Mouse (Mus musculus) ZHBTc4 (cell line): ENCODE data around the gene Csdc2.
"Not testable (repeated sequence)": the region's sequence is repeated elsewhere in the genome, so short reads cannot be mapped to it uniquely, and the experiment has no call there.

Experiments used
- DNase-seq: peaks from one replicate; pipeline ENCODE4 v3.0.0-alpha.2; 2011; ENCODE audit warnings: low read depth, low spot score

The Csdc2 gene

DNA sequence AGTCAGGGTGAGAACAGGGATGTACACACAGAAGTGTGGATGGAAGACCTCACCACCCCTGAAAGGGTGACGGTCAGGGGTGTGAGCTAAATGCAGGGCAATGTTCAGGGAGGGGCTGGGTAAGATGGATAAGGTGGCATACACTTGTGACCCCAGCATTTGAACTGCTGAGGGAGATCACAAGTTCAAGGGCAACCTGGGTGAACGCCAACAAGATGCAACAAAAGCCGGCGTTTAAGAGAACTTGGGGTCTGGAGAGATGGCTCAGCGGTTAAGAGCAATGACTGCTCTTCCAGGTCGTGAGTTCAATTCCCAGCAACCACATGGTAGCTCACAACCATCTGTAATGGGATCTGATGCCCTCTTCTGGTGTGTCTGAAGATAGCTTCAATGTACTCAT is 18.2 kb downstream of the Csdc2 start:
- DNase-seq, result no peak

DNA sequence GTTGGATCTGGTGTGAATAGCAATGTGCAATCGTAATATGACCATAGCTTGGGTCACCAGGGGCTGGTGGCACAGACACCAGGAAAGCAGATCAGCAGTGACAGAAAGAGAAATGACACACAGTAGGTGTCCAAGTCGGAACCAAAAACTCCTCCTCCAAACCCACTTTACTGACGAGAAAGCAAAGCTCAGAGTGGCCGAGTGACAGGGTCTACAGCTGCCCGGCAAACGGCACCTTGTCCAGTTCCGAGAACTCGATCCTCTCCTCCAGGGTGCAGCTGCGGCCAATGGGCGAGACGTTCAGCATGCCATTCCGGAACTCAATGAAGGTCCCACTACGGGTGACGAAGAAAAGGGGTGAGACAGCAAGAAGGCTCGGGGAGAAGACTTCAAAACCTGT is 18.9 kb downstream of the Csdc2 start:
- DNase-seq, result no peak

DNA sequence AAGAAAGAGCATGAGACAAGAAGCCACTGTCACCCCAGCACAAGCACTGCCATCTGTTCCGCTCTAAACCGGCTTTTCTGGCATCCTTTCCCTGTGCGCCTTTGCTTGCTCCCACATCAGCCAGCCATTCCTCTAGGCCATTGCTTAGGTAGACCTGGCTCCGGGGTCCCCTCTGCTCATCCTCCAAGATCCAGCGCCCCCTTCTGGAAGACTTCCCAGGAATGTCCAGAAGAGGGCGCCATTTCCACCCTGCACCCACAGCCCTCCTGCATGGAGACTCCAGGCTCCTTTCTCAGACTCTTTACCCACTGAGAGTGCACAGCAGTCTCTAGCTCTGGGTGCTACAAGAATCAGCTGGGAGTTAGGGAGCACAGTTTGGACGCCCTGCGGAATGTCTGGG is 19.9 kb downstream of the Csdc2 start:
- peak; percentile 88 for DNase-seq

DNA sequence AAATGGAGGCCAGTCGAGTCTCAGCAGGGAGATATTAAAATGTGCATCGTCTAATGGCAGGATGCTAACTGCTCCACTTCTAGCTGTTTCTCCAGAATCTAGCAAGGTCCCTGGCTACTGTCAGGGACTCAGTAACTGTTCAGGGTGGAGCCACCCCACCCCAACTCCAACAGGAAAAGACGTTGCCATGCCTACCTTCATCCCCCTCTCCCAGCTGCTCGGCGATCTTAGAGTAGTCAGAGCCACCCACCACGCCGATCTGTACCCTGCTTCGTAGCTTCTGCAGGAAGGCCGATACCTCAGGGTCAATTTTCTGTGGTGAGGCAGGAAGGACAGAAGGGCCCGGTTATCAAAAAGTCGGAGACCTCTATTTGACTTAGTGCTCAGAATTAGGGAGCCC is 21.0 kb downstream of the Csdc2 start:
- DNase-seq, result no peak

DNA sequence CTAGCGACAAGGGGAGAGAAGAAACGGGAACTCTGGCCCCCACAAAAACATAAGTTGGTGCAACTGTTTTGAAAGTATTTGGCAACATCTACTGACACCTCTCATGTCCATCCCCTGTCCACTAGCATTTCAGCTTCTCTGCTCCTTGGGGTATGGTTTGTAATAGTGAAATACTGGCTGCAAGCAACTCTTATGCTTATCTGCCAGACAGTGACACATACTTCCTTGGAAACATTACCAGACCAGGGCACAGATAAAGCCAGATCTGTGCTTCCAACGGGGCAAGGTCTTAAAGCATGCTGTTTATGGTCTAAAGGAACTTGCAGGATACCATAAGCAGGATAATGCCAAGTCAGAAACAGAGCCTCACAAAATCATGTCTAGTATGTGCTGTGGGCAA is 22.3 kb downstream of the Csdc2 start:
- DNase-seq, result no peak

DNA sequence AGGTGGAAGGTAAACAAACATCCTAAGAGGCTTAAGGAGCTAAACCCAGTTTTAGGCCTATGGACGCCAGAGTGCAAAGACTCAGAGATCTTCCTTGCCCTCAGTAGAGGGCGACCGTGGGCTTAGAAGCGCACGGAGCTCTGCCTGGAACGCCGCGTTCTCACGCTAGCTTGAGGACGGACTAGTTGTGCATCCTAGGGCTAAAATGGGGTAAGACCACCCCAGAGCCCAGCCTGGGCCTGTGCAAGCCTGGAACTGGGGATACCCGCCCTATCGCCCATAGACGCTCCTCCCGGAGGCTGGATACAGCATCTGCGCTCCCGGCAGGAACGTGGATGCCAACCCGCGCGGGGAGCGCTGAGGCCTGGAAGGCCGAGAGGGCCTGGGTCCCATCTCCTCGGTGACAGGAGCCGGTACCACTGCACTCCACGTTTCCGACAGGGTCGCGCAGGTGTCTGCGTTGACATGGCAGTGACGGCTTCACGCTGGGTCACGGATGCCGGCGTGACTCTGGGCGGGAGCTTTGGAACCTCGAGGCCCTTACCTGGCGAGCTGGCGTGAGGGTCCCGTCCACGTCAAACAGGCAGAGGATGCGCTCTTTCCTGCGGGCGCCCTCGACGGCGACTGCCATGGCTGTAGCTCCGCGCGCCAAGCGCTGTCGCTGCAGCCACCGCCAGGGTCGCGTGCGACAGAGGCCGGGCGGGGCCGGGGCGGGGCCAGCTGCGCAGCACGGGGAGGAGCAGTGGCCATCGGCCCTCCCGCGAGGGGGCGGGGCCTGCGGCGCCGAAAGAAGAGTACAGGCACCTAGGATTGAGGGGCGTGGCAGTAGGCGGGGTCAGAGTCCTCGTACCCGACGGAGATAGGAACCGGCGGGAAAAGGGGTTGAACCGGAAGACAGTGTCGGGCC is 23.9 kb downstream of the Csdc2 start, which contains the start of gene Pmm1:
TSS of gene Pmm1 (minus strand) at position 760 of the 907 bp plus-strand sequence.
- DNase-seq, result peak; percentile 99

DNA sequence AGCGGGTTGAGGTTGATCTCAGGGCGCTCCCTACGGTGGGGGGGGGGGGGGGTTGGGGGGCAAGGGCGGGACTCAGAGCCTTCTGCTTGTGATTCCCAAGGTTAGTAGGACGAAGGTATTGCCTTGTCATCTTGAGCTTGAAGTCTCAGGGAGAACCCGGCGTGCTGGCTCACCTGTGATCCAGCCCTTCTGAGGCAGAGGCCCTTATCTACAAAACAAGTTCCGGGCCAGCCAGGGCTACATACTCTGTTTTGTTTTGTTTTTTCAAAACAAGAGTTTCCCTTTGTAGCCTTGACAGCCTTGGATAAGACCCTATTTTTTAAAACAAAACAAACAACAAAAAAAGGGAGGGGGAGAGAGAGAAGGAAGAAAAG is 24.5 kb downstream of the Csdc2 start:
- DNase-seq, result no peak

DNA sequence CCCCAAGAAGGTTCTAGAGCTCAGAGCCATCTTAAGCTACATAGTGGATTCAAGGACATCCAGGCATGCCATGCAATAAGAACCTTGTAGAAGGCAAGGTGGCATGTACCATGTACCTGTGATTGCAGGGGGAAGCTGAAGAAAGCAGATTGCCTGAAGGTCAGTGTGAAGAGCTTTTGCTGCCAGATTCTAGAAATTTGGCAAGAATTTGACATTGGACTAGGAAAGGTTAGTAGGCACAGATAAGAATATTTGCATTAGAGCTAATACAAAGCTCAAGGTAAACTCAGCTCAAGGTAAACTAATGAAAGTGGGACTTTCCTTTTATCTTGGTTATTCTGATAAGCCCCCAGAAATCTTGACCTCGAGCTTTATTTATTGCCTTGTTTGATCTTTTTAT is 27.7 kb downstream of the Csdc2 start:
- no peak for DNase-seq

DNA sequence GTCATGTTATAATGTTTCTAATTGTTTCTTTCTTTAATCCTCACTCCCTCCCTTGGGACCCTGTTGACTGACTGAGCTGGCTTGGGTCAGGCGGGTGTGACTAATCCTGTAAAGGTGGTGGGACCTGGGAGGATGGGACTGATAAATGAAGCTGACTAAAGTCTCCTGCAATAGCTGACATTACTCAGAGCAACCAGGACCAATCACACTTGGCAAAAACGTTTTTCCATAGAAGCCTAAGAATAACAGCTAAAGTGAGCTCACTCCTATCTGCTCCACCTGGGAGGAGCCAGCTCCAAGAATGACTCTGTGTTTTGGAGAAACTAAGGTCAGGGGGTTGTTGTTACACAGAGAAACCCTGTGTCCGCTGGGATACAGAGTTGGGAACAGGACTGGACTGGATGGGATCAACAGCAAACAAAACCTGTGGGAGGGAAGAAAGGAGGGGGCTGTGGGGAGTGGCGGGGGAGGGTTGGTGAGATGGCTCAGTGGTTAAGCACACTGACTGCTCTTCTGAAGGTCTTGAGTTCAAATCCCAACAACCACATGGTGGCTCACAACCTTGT is 28.5 kb downstream of the Csdc2 start:
- peak; percentile 85 for DNase-seq

DNA sequence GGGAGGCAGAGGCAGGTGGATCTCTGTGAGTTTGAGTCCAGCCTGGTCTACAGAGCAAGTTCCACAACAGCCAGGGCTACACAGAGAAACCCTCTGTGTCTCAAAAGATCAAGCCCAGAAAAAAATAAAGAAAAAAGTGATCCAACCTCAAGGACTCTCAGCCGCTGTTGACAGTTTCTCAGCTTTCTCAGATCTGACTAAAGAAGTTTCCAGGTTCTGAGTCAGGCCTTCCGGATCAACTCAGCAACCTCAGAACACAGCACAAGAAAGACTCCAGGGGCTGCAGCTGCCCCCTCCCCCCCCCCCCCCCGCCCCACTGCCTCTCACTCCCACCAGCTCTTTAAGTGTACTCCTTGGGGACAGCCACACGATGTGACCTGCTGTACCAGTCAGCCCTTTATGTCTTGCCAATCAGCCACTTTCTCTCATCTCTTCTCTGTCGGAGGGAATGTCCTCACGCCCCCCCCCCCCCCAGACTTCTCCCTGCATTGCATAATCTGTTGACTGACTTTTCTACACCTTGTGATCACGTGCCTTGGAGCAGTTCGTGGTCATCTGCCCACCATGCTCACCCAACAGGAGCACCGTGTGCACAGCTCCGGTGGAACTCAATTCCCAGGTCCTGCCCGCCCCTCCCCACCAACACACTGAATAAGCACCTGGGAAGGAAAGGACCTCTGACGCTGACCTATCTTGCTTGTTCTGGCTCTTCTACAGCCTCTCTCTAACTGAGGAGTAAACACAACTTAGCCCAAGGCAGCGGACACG is 29.7 kb downstream of the Csdc2 start:
- no peak for DNase-seq

DNA sequence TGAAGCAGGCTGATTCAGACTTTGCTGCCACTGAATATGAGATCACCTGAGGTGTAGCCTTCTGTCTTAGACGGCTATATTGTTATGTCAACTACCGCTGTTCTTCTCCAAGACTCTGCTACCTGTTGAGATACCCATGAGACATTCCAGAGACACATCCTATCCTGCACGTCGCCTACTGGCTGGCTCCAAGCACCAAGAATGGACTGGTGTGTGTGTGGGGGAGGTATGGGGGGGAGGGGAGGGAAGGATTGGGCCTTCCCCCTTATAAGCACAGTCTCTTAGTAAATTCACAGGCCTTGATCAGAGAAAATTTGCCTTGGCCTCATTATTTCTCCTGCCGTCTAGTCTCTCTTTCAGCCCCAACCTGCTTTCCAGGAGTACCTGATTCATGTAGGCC is 31.3 kb downstream of the Csdc2 start:
- peak; percentile 73 for DNase-seq

DNA sequence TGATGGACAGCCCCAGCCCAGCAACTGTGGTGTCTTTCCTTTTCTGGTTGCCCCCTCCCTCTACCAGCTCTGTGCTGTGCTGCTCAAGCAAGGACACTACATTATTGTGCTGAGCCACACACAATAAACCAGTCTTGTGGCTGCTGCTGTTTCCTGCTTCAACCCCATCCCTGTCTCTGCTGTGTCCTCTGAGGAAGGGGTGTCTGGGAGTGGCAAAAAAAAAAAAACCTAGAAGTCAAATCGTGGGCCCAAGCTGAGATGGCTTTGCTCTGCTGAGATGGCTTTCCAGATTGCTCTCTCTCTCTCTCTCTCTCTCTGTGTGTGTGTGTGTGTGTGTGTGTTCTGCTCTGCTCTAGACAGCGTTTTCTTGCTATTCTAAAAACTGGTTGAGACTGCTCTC is 31.9 kb downstream of the Csdc2 start:
- DNase-seq, result no peak

DNA sequence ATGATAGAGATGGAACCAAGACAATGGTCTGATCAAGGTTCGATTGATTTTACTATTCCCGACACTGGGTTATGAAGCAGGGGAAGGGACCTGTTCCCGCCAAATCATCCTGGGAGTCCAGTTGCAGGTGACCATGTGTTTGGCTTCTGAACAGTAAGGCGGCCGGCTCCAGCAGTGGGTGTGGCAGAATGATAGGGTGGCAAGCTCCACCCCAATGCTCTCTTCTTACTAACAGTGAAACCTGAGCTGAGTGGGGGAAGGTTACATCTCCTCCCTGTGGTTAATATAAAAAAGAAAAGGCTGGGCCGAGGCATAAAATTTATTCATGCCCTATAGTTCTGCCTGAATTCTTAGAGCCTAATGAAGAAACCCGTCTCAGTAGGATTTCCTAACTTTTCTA is 32.6 kb downstream of the Csdc2 start:
- peak; percentile 88 for DNase-seq

DNA sequence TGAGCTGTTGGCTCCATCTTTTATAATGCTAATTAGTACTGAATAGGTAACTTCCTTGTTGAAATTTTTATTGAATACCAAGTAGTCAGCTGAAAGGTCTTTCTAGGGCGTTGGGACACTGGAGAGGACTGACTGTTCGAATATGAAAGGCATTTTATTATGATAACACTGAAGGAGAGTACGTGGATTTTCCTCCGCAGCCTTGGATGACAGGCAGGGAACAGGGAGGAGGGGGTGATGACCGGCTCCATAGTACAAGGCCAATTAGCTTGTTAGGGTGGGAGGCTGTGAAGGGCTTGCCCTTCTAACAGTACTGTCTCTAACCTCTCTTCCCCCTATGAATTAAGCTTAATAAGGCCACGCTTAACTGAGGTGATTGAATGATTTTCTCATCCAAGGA is 33.1 kb downstream of the Csdc2 start:
- peak; percentile 76 for DNase-seq

DNA sequence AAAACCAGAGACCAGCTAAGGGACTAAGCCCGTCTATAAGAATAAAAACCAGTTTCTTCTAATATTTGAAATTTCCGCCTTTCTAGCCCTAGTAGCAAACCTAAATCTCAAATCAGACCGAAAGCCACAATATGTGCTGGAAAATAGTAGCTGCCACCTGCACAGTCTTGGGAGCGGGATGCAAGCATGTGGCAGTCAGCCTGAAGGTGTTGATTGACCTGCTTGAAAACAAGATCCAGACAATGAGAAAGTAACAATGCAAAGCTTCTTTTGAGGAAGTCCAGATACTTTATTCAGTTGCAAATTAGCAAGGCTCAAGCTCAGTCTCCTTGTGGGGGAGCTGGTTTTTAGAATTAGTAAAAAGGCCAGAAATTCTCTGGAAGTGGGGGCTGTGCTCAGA is 33.9 kb downstream of the Csdc2 start:
- peak; percentile 64 for DNase-seq

DNA sequence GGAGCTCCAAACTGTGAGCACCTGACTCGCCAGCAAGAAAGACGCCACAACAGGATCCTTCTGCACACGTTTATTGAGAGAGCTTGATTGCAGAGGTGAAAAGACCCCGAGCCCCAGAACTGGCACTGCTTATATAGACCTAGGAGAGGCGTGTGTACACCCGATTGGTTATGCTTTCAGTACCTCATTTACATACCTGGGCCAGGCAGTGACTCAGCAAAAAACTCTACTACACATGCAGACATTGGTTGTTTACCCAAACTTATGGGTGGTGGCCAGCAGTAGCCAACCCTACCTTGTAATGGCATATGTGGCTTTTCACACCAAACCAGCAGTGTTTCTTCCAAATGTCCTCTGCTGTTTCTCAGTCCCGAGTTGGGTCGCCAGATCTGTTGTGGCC is 38.6 kb downstream of the Csdc2 start:
- DNase-seq, result not testable (repeated sequence)

DNA sequence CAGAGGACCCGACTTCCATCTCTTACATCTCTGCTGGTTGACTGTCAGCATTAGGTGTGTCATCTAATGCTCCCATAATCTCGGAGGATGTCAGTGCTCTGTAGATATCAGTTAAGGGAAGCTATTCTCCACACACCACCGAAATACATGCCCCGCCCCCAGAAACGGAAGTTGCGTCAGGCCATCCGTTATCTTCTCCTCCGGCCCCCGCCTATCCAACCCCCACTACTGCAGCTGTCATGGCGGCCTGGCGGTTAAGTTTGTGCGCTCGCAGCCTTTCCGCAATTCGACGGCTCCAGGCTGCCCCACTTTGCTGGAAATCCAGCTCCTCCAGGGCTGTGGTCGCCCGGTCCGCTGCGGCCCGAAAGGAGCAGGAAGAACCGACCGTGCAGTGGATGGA is 43.8 kb downstream of the Csdc2 start, which contains the start of gene 1700029P11Rik:
TSS of gene 1700029P11Rik (plus strand) at position 220 of the 400 bp plus-strand sequence.
- peak; percentile 78 for DNase-seq

DNA sequence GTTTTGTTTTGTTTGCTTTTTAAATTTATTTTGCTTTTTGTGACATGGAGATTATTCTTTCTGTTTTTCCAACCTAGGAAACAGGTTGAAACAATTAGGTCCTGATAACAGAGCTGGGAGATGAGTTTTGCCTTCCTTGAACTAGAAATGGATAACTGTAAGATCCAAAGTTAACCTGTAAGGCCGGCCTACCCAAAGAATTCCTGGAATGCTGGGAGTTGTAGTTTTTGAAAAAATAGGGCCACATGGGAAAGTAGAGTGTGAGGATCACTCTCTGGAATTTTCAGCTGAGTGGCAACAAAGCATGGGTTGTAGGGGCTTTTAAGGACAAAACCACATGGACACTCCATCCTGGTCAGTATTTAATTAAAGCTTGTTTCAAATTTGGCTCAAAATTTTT is 45.6 kb downstream of the Csdc2 start:
- no peak for DNase-seq

DNA sequence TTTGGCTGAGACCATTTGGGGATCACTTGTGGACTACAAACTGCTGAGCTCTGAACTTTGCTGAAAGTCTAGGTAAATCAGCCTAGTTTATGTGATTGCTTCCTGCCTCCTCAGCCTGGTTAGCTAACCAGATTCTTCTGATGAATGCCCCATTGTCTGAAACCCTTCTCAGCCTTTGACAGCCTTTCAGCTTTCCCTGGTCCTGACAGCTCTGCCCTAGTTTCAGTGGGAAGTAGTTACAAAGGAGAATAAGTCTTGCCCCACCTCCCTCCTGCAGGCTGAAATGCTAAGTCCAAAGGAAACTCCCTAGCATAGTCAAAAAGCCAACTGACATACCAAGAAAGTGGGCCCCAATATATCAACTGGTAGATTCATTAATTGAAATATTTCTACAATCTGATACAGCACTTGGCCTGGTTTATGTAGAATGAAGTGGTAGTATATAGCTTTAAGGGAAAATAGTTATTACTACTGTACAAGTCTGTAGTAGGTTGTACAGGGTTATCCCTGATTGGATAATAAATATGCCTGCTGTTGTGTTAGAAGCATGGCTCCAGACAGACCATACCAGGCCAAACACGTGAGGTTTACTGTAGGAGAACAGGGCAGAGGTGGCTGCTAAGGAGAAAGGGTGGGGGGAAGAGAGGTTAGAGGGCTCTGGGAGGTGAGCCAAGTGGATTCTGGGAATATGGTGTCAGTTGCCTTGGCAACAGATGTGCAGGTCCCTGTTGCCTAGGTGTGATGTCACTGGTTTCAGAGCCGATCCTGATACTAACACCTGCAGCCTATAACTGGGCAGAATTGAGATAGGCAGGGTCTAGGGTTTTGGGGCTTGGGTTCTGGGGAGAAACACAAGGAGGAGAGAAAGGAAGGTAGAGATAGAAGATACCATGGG is 49.0 kb downstream of the Csdc2 start:
- peak; percentile 69 for DNase-seq

DNA sequence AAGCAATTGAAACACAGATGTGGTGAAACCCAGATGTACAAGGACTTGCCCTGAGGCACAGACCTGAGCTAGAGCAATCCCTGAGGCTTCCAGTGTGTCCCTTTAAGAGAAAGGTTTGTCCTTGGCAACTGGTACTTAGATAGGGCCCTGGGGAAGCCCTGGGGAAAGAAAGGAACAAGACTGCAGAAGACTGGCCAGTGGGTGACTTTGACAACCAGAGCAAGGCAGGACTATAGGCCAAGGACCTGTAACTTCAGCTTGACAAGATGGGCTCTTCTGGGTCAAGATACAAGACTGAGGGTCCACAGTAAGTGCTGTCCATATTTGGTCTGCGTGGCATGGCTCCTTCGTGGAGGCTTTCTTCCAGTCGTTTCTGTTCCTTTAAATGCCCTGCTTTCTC is 51.1 kb downstream of the Csdc2 start, which contains the start of gene Xrcc6:
TSS of gene Xrcc6 (plus strand) at position 190 of the 400 bp plus-strand sequence.
- no peak for DNase-seq

DNA sequence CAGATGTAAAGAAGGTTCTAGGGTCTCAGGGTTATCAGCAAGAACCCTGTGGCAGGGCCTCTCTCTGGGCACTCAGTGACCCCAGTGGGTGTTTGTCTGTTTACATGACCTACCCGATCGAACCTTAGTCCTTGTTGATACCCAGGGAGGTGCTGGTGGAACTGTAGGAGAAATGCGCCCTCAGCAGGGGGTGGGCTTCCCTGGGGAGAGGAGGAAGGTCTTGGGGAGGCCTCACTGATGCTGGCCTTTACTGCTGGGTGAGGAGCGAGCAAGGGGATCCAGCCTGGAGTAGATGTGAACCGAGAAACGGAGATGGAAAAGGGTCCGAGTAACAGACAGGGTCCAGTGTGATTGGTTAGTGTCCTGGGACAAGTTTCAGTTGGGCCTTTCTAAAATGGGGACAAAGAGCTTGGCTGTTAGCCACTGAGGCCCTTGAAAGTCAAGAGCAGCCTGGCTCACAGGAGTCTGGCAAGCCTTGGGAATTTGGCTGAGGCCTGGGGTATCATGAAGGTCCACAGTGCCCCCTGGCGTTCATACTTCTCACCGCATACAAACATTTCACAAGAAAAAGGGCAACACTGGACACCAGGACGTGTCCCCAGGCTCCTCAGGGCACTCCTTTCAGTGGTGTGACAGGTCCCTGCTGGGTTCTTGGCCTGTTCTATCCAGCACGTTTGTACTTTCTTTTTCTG is 53.0 kb downstream of the Csdc2 start:
- peak; percentile 90 for DNase-seq
